Mouse (Mus musculus): ENCODE data around the gene Kars.
A peak's percentile ranks its signal among the peaks of the same experiment; 100 is the strongest.

Gene Kars

GRCm38 (mm10) chr8:111978147-111978546, 33.0 kb downstream of the Kars start:
- no peak for DNase-seq

- DNase-seq: no peak
Measured at GRCm38 (mm10) chr8:111976326-111976725, 34.8 kb downstream of the Kars start.

- DNase-seq: no peak
Measured at GRCm38 (mm10) chr8:111975706-111976105, 35.4 kb downstream of the Kars start.

- DNase-seq: no peak
Measured at GRCm38 (mm10) chr8:111974138-111974537, 37.0 kb downstream of the Kars start.

- DNase-seq: no peak
Measured at GRCm38 (mm10) chr8:111968991-111969390, 42.1 kb downstream of the Kars start.

GRCm38 (mm10) chr8:111968541-111968940, 42.6 kb downstream of the Kars start:
- no peak for DNase-seq

- no peak for DNase-seq
Measured at GRCm38 (mm10) chr8:111967246-111967870, 43.8 kb downstream of the Kars start.

- DNase-seq: no peak
Measured at GRCm38 (mm10) chr8:111964849-111965561, 46.1 kb downstream of the Kars start.

GRCm38 (mm10) chr8:111964351-111964750, 46.8 kb downstream of the Kars start:
- DNase-seq: no peak

GRCm38 (mm10) chr8:111963546-111963945, 47.6 kb downstream of the Kars start:
- no peak for DNase-seq

- DNase-seq: no peak
Measured at GRCm38 (mm10) chr8:111963091-111963490, 48.0 kb downstream of the Kars start.

GRCm38 (mm10) chr8:111962589-111962988, 48.5 kb downstream of the Kars start:
- DNase-seq: no peak

- DNase-seq: no peak
Measured at GRCm38 (mm10) chr8:111961330-111961729, 49.8 kb downstream of the Kars start.

GRCm38 (mm10) chr8:111960591-111961321, 50.4 kb downstream of the Kars start:
- DNase-seq: no peak

- no peak for DNase-seq
Measured at GRCm38 (mm10) chr8:111957231-111957630, 53.9 kb downstream of the Kars start.

- DNase-seq: no peak
Measured at GRCm38 (mm10) chr8:111955879-111956278, 55.2 kb downstream of the Kars start.

GRCm38 (mm10) chr8:111954844-111955594, 56.1 kb downstream of the Kars start:
- DNase-seq: no peak

GRCm38 (mm10) chr8:111951936-111952335, 59.2 kb downstream of the Kars start:
- DNase-seq: peak; percentile 62

- no peak for DNase-seq
Measured at GRCm38 (mm10) chr8:111951317-111951716, 59.8 kb downstream of the Kars start.

- no peak for DNase-seq
Measured at GRCm38 (mm10) chr8:111950846-111951245, 60.3 kb downstream of the Kars start.

- DNase-seq: peak; percentile 46
Measured at GRCm38 (mm10) chr8:111947954-111948353, 63.2 kb downstream of the Kars start.

GRCm38 (mm10) chr8:111947144-111947543, 64.0 kb downstream of the Kars start:
- DNase-seq: no peak

- no peak for DNase-seq
Measured at GRCm38 (mm10) chr8:111943544-111943943, 67.6 kb downstream of the Kars start.

All from cerebellum, adult 8-10 months (tissue).